Mouse (Mus musculus): Measurements from ENCODE around the gene Tdo2.

DNA sequence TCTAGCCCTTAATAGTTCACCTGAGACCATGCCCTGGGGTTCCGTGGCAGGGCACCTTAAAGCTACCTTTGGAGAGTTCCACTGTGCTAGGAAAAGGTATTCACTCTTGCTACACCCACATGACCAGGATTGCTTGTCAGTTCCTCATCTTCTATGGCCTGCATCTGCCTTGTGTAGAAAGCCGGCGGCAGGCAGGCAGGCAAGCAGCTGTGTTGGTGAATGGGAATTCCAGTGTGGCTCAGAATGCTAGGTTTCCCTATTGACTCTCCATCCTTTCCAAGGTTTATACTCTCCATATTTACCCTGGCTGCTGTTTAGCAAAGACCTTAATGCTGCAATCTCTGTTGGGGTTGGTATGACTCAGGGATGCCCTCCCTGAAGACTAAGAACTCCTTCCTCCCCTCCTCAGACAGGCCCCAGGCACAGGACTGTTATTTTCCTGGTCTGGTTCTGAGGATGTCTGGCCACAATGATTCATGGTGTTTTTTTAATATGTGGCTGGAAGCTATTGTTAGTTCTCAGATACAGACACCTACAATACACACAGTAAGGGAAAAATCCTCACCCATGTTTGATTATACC, 58.6 kb downstream of the Tdo2 start:
- TF ChIP-seq HCFC1 (IDR thresholded peaks at IDR 0.05; ENCODE audit: borderline replicate concordance, insufficient read depth, low read length) (no peak), MAFK (IDR thresholded peaks at IDR 0.05; ENCODE audit: insufficient read depth, low read depth, low read length) (no peak), ZNF384 (IDR thresholded peaks at IDR 0.05; ENCODE audit: low read depth, low read length) (no peak), CHD2 (IDR thresholded peaks at IDR 0.05; ENCODE audit: low read depth, low read length) (no peak), ZC3H11A (IDR thresholded peaks at IDR 0.05; ENCODE audit: borderline replicate concordance, low read depth, low read length) (no peak)
